Comparison of ENCODE assay signal across 20 mouse cellular contexts in the genomic region with DNA sequence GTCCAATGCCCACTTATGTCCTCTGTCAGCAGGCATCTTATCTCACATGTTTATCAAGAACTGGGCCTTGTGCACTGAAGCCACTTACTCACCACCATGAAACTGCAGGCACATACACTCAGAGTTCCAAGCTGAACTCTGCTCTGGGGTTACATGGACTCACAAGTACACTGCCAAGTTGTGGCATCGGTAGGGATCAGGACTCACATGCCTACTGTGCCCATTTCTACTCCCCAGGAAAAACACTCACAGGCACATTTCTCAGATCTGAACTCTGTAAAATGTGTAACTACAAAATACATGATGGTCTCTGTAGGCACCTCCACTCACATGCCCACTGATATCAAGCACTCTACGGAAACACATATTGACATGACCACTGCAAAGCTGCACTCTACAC. TPM values are rescaled to one million over a fixed set of nuclear protein-coding genes. Genes with fewer than 3 reads are reported as not detected.
A peak's percentile ranks its signal among the peaks of the same experiment; 100 is the strongest.
DNase-seq lines count a peak whose midpoint lies in the region.
"Had no signal": no experiment of that assay in that cellular context is flagged by ENCODE, and none has a peak within 500 bp of the region (broad histone marks: within the 10 kb centered on the region; RNA-seq: fewer than 3 reads in every experiment).

No protein-coding gene starts in this region.

- DNase-seq in cerebellum, adult 8-10 months: peak; percentile 0
- DNase-seq in heart, postnatal 4 days: peak; percentile 3
- peak; percentile 1 for DNase-seq in ovary, adult 18-20 months (ENCODE audit: low spot score)
- DNase-seq in urinary bladder, adult 2 months (ENCODE audit: low spot score): peak; percentile 21

RNA-seq across cellular contexts. Expression of a gene that starts 33.5 kb away (rescaled TPM):
- not detected for total RNA-seq in heart, postnatal 4 days (2021)
- not detected in 2 replicates for polyA plus RNA-seq in urinary bladder, adult 2 months (2012; rRNA removed)
- total RNA-seq: adrenal gland, adult 2 months; adrenal gland, postnatal 10 days; adrenal gland, postnatal 36 days; common myeloid progenitor, adult 5-6 weeks; ES-E14; MEL had no signal
- polyA plus RNA-seq: adrenal gland, adult 2 months; C2C12; cerebellum, adult 2 months; embryonic facial prominence, embryonic 11.5 days; embryonic facial prominence, embryonic 13.5 days; embryonic facial prominence, embryonic 15.5 days; erythroblast, embryonic 14.5 days; forebrain, embryonic 10.5 days; forebrain, embryonic 12.5 days; forebrain, embryonic 14.5 days; forebrain, embryonic 16.5 days had no signal

Comparison
In these comparisons a context has a peak if more than half of its experiments do, and no peak if none do; other contexts are left out.
1. Peak in every context shown above with its lines: DNase-seq.